Mouse (Mus musculus) liver, embryonic 13.5 days (tissue): ENCODE data around the gene Rab6b. TPM values are rescaled to one million over a fixed set of nuclear protein-coding genes. Genes with fewer than 3 reads are reported as not detected.
"Not testable (repeated sequence)": the region's sequence is repeated elsewhere in the genome, so short reads cannot be mapped to it uniquely, and the experiment has no call there.

Source experiments
- ATAC-seq: fragments of 200-750 bp; cut with Nextera tagmentation; 2 replicates; pipeline ENCODE4 v1.8.0; 2017; ENCODE audit warnings: low read depth, mild to moderate bottlenecking, moderate number of reproducible peaks, moderate library complexity
- DNase-seq: peaks from one replicate; pipeline ENCODE4 v3.0.0; 2022
- H3K27ac ChIP-seq: fragments of 300-500 bp; sonication (generic); 2 replicates; pipeline ENCODE4 v1.5.1; 2015; ENCODE audit warnings: moderate library complexity, mild to moderate bottlenecking, inconsistent platforms
- H3K27me3 ChIP-seq: fragments of 300-500 bp; sonication (generic); 2 replicates; pipeline ENCODE4 v1.6.1; 2015; ENCODE audit warnings: mild to moderate bottlenecking, inconsistent platforms
- H3K36me3 ChIP-seq: fragments of 300-500 bp; sonication (generic); 2 replicates; pipeline ENCODE4 v1.6.1; 2015; ENCODE audit warnings: mild to moderate bottlenecking, inconsistent platforms
- H3K4me1 ChIP-seq: fragments of 300-500 bp; sonication (generic); replicated peaks from 2 replicates; pipeline ENCODE4 v1.6.1; 2015; ENCODE audit warnings: inconsistent platforms
- H3K4me2 ChIP-seq: fragments of 300-500 bp; sonication (generic); 2 replicates; pipeline ENCODE4 v1.6.1; 2015; ENCODE audit warnings: inconsistent platforms, mild to moderate bottlenecking, moderate library complexity
- H3K4me3 ChIP-seq: fragments of 300-500 bp; sonication (generic); replicated peaks from 2 replicates; pipeline ENCODE4 v1.5.1; 2015; ENCODE audit warnings: mild to moderate bottlenecking, inconsistent platforms
- H3K9ac ChIP-seq: fragments of 300-500 bp; sonication (generic); 2 replicates; pipeline ENCODE4 v1.6.1; 2015; ENCODE audit warnings: mild to moderate bottlenecking, inconsistent platforms
- H3K9me3 ChIP-seq: fragments of 300-500 bp; sonication (generic); replicated peaks from 2 replicates; pipeline ENCODE4 v1.6.1; 2016; ENCODE audit warnings: inconsistent platforms
- WGBS: fragments of 180-500 bp; shearing (Covaris S2); methylation state at CpG from one replicate; pipeline ENCODE4 v1.1.7; 2015; ENCODE audit not compliant: insufficient replicate concordance; 5-methylcytosine and 5-hydroxymethylcytosine counted together
- polyA plus RNA-seq: library from polyadenylated mRNA; unstranded; fragments of >200 nt; fragmentation: Nextera tagmentation; extraction: Ambion mirVana; gene quantifications from 2 replicates; pipeline ENCODE4 v1.2.1, GENCODE M21; 2015

Rab6b gene
- polyA plus RNA-seq, 1 experiment from 2014 or later: 0.18 TPM

DNA sequence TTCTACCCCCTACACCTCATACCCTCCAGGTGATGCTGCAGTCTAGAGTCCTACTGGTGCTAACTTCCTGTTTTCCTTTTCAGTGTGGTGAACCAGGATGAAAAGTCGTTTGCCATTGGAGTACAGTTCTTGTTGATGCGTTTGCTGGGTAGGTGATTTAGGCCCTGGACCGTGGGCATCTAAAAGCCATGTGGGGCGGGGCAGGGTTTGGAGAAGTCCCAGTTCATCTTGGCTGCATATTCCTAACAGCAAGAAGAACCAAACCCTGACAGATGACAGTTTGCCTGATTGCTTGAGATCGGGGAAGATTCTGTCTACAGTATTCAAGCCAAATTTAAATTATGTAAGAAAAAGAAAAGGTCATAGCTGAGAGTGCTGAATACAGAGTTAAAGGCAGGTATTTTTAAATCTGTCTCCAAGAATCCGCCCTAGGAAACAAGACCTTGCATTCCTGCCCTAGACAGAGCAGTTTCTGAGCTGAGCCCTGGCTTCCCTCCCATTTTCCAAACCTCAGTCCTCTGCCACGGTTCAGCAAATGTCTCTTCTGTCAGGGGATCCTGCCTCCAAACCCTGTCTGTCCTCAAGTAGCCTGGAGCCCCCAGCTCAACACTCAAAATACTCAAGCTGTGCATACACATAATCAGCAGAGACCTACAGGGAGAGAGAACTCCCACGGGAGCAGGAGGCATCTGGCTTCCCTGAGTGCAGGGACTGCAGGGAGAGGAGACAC lies 29.2 kb upstream of the Rab6b start:
- Histone ChIP-seq H3K9me3 (no peaks in the 10 kb centered on the region), H3K27me3 (no peaks in the 10 kb centered on the region), H3K27ac (no peak overlapping the region), H3K36me3 (no peaks in the 10 kb centered on the region), H3K4me2 (no peak overlapping the region), H3K4me1 (no peaks in the 10 kb centered on the region; the same call in 1 of the 2 replicates), H3K9ac (no peak overlapping the region), H3K4me3 (no peak overlapping the region)
- no peak for ATAC-seq
- no peak for DNase-seq
- 53% methylated on average over 8 of the region's 8 CpGs for WGBS

DNA sequence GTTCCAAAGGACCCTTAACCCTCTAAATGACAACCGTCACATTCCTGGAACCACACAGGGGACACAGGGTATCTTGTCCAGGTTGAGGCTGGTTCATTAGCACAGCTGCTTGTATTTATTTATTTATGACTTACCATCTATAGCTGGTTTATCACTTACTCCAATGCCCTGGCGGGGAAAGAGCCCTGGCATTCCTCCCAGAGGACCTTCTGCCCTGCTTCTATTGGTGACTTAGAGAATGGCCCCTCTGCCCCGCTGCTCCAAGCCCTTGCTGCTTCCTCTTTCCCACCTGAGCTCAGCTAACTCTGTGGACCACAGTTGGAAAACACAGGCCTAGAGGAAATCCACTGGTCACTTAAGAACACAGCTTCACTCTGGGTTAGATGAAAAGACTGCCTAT lies 28.2 kb upstream of the Rab6b start:
- H3K36me3 ChIP-seq: no peaks in the 10 kb centered on the region
- no peak for DNase-seq
- no peak overlapping the region for H3K9ac ChIP-seq
- no peak overlapping the region for H3K4me3 ChIP-seq
- H3K27ac ChIP-seq: no peak overlapping the region
- H3K4me1 ChIP-seq: no peaks in the 10 kb centered on the region
- H3K9me3 ChIP-seq: no peaks in the 10 kb centered on the region
- no peaks in the 10 kb centered on the region for H3K27me3 ChIP-seq
- no peak overlapping the region for H3K4me2 ChIP-seq
- 49% methylated on average over 3 of the region's 3 CpGs for WGBS
- no peak for ATAC-seq

DNA sequence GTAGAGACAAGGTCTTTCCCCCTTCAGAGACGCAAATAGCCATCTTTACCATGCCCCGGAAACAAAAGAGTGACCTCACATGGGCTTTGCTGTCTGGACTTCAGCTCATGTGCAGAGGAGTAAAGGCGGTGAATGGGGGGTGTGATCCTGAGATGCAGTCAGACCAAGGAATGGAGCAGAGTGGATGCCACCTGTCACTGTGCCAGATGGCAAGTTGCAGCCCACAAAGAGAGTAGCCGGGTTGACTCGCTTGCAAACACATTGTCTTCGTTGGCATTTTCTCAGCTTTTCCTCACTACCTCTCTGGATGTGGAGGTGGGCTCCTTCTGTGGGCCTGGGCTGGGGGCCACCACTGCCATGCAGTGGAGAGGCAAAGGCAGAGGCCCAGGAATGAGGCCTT lies 24.9 kb upstream of the Rab6b start:
- Histone ChIP-seq H3K36me3 (no peaks in the 10 kb centered on the region), H3K9ac (no peak overlapping the region)
- no peak for ATAC-seq

DNA sequence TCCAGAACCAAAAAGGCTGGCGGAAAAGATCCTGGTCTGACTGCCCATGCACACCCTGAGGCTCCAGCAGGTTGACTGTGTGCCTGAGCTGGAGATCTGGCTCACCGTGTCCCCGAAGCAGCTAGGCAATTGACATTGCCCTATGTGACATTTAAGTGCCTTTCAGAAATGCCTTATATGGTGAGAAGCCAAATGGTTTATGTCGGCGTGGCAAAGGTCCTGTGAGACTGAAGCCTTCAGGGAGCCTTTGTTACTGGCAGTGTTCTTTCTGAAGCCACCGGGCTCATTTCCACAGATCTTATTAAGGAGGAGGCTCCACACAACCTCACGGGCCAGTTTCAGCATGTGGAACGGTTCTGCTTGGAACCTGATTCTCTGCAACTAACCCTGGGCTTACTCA lies 24.3 kb upstream of the Rab6b start:
- Histone ChIP-seq H3K27ac (no peak overlapping the region), H3K4me2 (no peak overlapping the region), H3K9me3 (no peaks in the 10 kb centered on the region), H3K27me3 (no peaks in the 10 kb centered on the region), H3K9ac (no peak overlapping the region), H3K4me3 (no peak overlapping the region), H3K36me3 (no peaks in the 10 kb centered on the region), H3K4me1 (peaks cover 30% of the 10 kb centered on the region)
- no peak for DNase-seq
- no peak for ATAC-seq
- WGBS: 64% methylated on average over 8 of the region's 8 CpGs

More for the DNA sequence above, 24.9 kb upstream of the Rab6b start:
- Histone ChIP-seq H3K27me3 (no peaks in the 10 kb centered on the region), H3K27ac (no peak overlapping the region), H3K9me3 (no peaks in the 10 kb centered on the region), H3K4me2 (no peak overlapping the region), H3K4me3 (no peak overlapping the region), H3K4me1 (peaks cover 24% of the 10 kb centered on the region)
- DNase-seq: no peak
- WGBS: 83% methylated on average over 6 of the region's 6 CpGs

DNA sequence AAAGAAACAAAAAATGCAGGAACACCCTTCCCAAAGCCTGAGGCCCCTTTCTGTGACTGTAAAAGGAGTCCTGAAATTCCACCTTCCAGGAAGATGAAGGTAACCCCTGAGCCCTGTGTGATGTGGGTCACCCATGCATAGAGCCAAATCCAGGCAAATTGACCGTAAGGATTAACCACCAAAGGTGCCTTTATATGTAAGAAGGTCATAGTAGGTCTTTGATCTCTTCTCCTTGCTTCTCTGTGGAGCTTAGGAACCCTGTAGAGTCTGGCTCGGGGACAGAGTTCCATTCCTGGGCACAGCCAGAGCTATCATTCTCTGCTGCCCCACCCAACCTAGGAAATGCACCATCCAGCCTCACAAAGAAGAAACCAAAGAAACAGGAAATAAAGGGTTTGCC lies 22.9 kb upstream of the Rab6b start:
- Histone ChIP-seq H3K9ac (no peak overlapping the region), H3K4me2 (no peak overlapping the region), H3K27me3 (no peaks in the 10 kb centered on the region), H3K9me3 (no peaks in the 10 kb centered on the region), H3K27ac (no peak overlapping the region), H3K4me3 (no peak overlapping the region), H3K36me3 (no peaks in the 10 kb centered on the region), H3K4me1 (peaks cover 35% of the 10 kb centered on the region)
- DNase-seq (no peak), ATAC-seq (no peak)
- 55% methylated on average over 2 of the region's 2 CpGs for WGBS

DNA sequence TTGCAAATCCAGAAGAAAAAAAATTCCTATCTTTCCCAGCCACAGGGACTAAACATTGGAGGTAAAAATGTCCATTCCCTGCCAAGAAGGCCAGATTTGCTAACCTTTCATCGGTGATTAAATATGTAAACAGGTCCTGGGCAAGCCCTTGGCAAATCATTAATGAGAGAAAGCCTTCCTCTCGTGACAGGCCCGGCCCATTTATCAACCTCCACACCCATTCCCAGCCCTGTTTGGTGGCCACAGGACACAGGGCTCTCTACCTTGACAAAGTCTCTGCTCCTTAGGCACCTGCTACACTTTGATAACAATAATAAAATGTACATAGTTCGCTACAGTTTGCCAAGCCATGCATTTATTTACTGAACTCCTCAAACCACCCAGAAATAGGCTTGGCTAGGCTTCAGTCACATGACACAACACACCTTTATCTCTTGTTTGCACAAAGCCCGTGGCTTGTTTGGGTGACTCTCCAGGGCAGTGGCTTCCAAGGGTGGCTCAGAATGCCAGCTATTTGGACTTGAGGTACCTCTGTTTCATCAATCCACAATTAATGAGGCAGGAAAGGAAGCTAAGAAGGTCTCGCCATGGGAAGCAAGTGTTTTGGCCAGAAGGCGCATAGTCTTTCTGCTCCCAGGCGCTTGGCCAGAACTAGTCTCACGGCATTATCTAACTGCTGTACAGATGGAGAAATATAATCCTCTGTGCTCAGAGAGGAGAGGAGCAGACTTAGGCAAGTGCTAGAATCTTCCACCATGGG lies 21.3 kb upstream of the Rab6b start:
- Histone ChIP-seq H3K4me2 (0 out of 2 replicates have a peak overlapping the region, but pooled peaks have one; percentile 28), H3K27ac (no peak overlapping the region), H3K9ac (no peak overlapping the region), H3K4me1 (peaks cover 35% of the 10 kb centered on the region), H3K9me3 (no peaks in the 10 kb centered on the region), H3K27me3 (no peaks in the 10 kb centered on the region), H3K36me3 (no peaks in the 10 kb centered on the region), H3K4me3 (no peak overlapping the region)
- DNase-seq (no peak), ATAC-seq (peak; percentile 67)
- WGBS: 41% methylated on average over 9 of the region's 9 CpGs

DNA sequence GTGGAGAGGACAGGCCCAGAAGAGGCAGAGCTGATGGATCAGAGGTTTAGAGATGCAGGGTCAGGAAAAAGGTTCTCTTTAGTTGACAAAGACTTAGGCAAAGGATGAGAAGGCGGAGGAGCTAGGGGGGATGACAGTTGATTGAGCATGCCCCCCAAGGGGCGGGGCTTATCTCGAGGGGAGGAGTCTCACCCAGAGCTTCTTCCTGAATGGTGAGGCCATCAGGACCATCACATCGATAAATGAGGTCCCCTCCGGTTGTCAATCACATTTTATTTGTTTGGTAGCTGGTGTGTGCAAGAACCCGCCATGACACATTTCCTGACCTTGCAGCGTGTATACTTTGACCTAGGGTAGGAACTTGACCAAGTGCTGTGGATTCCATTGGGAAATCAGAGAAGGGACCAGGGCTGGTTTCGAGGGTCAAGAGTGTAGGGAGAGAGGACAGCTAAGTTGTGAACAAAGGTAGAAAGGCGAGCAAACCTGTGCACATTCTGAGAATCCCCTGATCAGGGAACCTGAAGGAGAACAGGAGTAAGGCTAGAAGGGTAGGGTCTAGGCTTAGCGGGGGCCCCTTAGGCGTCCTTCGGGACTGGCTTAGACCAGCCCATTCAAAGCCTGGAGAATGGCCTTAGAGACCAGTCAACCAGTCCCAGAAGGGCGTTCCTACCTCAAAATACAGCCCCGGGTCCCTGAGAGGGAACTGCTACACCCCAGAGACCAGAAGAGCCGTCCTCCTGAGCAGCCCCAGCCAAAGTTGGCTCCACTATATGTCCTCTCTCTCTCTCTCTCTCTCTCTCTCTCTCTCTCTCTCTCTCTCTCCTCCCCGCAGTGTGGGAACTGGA lies 20.3 kb upstream of the Rab6b start:
- H3K4me1 ChIP-seq: peaks cover 35% of the 10 kb centered on the region
- no peak overlapping the region for H3K4me3 ChIP-seq
- H3K4me2 ChIP-seq: 0 out of 2 replicates have a peak overlapping the region, but pooled peaks have one; percentile 28
- H3K27ac ChIP-seq: no peak overlapping the region
- DNase-seq: no peak
- WGBS: 58% methylated on average over 16 of the region's 16 CpGs
- no peak overlapping the region for H3K9ac ChIP-seq
- H3K27me3 ChIP-seq: no peaks in the 10 kb centered on the region
- no peaks in the 10 kb centered on the region for H3K36me3 ChIP-seq
- ATAC-seq: no peak; the same call in 1 of the 2 replicates
- H3K9me3 ChIP-seq: no peaks in the 10 kb centered on the region

DNA sequence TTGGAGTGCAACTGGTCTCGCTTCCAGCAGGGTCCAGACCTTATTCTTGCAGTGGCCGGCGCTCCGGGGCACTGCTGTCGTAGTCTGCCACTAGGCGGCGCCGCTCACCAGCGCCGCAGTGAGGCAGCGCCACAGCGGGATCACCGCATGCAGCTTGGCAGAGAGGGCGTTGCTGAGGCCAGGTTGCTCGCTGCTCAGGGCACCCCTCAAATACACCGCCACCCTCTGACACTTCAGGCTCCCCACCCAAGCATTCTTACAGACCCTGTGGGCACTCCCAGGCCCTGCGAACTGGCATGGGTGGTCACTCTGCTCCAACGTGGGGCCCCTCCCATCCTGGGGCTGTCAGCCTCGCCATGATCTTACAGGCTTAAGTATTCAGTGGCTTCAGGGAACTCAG lies 19.3 kb upstream of the Rab6b start:
- Histone ChIP-seq H3K27ac (no peak overlapping the region), H3K36me3 (no peaks in the 10 kb centered on the region), H3K4me3 (peak overlapping the region; percentile 41), H3K4me1 (peaks cover 35% of the 10 kb centered on the region), H3K9me3 (no peaks in the 10 kb centered on the region), H3K27me3 (no peaks in the 10 kb centered on the region), H3K9ac (no peak overlapping the region), H3K4me2 (peak overlapping the region; percentile 65)
- DNase-seq (peak; percentile 50), ATAC-seq (peak; percentile 67)
- under 1% methylated on average over 19 of the region's 19 CpGs for WGBS

DNA sequence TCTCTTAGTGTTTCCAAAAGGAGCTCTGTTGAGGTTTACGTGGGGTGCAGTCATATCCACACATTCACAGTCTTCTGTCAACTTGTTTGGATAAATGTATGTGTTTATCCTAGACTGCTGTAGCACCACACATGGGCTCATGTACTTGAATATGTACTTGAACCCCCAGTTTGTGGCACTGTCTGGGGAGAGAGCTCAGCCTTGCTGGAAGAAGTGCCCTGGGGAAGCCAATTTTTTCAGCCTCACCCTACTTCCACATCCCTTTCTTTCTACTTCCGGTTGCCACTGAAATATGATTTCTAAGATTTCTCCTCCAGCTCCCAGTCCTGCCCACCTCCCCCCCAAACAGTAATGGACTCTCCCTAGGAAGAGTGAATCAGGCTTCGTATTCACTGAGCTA lies 17.9 kb upstream of the Rab6b start:
- Histone ChIP-seq H3K27ac (no peak overlapping the region), H3K4me1 (peaks cover 35% of the 10 kb centered on the region), H3K9me3 (no peaks in the 10 kb centered on the region), H3K4me2 (no peak overlapping the region), H3K36me3 (no peaks in the 10 kb centered on the region), H3K4me3 (no peak overlapping the region), H3K27me3 (no peaks in the 10 kb centered on the region), H3K9ac (no peak overlapping the region)
- 62% methylated on average over 3 of the region's 3 CpGs for WGBS
- no peak for DNase-seq
- no peak for ATAC-seq

DNA sequence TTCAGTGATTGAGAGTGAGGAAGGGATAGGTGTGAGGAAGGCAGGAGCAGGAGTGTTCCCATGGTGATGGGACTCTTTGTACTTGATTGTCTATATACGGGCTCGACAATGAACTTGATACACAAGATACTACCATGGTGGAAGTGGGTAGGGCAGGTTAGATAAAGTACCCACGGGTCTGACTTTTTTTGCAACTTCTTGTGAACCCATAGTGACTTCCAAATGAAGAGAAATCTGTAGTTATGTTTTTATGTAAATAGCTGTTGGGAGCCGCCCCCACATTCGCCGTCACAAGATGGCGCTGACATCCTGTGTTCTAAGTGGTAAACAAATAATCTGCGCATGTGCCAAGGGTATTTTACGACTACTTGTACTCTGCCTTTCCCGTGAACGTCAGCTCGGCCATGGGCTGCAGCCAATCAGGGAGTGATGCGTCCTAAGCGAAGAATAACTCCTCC lies 3.2 kb upstream of the Rab6b start:
- not testable (repeated sequence) for H3K27ac ChIP-seq, H3K9me3 ChIP-seq, DNase-seq, H3K36me3 ChIP-seq, H3K9ac ChIP-seq
- WGBS: 35% methylated on average over 10 of the region's 14 CpGs
- Histone ChIP-seq H3K4me1 (peaks cover 12% of the 10 kb centered on the region), H3K27me3 (peaks cover 41% of the 10 kb centered on the region), H3K4me3 (peak overlapping the region; percentile 55), H3K4me2 (peak overlapping the region; percentile 50)
- ATAC-seq: peak; percentile 70
